Mouse (Mus musculus): ENCODE measurements around the gene Brd4. TPM values are rescaled to one million over a fixed set of nuclear protein-coding genes. Genes with fewer than 3 reads are reported as not detected.

The Brd4 gene
- polyA plus RNA-seq, 1 experiment from 2014 or later: 95.8 TPM

DNA sequence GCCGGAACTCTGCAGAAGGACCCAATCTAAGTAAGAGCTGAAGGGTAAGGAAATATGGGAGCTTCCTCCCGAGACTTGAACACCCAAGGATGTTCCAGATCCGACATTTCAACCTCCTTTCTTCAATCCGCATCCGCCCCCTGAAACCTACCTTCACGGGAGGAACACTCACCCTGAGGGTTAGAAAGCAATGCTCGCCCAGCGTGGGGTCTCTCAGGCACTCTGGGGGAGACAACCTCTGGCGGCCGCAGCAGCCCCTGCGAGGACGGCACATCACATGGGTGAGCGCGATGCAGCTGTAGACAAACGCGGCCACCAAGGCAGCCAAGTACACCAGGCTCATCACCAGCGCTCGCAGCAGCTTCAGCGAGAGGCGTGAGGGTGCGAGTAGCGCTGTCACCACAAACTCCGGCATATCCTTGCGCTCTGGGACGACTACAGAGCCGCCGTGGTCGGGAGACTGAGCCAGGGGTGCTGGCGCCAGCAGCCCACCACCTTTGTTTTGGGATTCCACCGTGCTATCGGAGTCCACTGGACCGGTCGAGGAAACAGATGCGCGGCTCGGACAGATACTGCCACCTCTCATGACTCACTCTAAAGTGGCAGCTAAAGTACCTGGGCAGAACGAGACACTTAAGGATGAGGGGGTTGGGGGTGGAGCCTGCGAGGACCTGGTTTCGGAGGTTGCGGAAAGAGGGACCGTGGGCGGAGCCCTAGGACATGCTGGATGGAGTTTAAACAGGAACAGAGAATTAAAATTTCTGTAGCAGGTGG lies 95.5 kb downstream of the Brd4 start, which contains the start of gene Ephx3:
Gene Ephx3 (minus strand): TSS at position 687 of the 774 bp plus-strand sequence.
- ATAC-seq: peak; percentile 63; the same call in 1 of the 2 replicates
- peak within 1 kb of the TSS; percentile 73 for H3K4me2 ChIP-seq (replicated peaks)
- no peaks in the 10 kb centered on the region for H3K36me3 ChIP-seq
- peaks cover 11% of the 10 kb centered on the region for H3K4me1 ChIP-seq (replicated peaks)
- H3K4me3 ChIP-seq (replicated peaks): peak within 1 kb of the TSS; percentile 43
- H3K27ac ChIP-seq: no peak within 1 kb of the TSS
- no peaks in the 10 kb centered on the region for H3K9me3 ChIP-seq
- 6% methylated on average over 42 of the region's 42 CpGs for WGBS
- H3K27me3 ChIP-seq: peaks cover 27% of the 10 kb centered on the region
- peak within 1 kb of the TSS; percentile 50 for H3K9ac ChIP-seq (replicated peaks)

DNA sequence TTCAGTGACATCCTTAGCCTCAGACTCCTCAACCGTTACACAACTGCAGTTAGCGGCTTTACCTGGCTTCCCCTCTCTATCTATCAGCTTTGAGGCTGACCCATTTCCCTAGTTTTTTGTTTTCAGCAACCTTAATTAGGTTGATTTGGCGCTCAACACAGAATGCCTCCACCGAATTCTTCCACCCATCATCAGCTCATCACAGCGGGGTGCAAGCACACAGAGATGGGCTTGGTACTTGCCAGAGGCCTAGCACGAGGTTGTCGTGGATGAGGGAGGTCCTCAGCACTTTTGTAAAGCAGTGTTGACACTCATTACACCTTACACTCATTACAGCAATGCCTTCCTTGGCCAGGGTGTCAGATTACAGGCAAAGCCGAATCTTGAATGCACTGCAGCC lies 101.5 kb downstream of the Brd4 start:
- WGBS: 35% methylated on average over 8 of the region's 8 CpGs
- Histone ChIP-seq H3K27me3 (peaks cover under 1% of the 10 kb centered on the region; the same call in 1 of the 2 replicates), H3K4me3 (replicated peaks) (no peak overlapping the region), H3K9ac (replicated peaks) (no peak overlapping the region), H3K27ac (no peak overlapping the region), H3K4me1 (replicated peaks) (peaks cover 27% of the 10 kb centered on the region), H3K36me3 (no peaks in the 10 kb centered on the region), H3K4me2 (replicated peaks) (no peak overlapping the region), H3K9me3 (no peaks in the 10 kb centered on the region)
- ATAC-seq: no peak

DNA sequence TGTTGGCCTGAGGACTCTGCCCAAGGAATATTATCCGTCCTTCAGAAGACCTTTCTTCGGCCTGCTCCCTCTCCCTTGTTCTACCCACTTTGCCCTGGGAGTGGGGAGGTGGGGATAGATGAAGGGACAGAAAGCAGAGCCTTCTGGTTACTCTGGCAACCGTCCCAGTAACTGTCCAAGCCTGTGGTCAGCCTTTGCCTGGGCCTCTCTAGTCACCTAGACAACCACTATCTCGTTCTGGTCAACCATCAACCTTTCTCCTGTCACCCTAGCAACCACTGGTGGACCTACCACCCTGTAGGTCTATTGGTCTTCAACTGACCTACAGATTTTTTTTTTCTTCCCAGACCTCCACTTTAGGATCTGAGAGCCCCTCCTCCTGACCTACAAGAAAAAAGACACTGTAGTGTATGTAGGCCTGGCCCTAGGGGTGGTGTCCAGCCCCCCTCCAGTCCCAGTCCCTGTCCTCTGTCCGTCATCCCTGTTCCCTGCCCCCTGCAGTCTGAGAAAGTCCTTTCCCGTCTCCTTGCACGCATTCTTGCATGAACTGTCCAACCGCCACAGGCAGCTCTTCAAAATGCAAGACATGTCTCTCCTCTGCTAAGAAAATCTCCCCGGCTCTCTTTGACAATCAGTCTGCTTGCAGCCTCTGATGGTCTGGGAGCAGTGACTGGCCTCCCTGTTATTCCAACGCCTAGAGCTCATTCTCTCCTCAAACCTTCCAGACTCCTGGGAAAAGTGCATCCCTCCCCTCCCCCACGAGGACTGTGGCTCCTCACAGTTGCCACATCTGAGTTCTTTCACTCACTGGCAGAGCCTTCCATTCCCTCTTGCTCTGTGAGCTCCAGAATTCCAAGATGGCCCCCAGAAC lies 104.7 kb downstream of the Brd4 start:
- Histone ChIP-seq H3K9ac (replicated peaks) (no peak overlapping the region), H3K4me3 (replicated peaks) (no peak overlapping the region), H3K4me1 (replicated peaks) (peaks cover 27% of the 10 kb centered on the region), H3K27me3 (no peaks in the 10 kb centered on the region), H3K36me3 (no peaks in the 10 kb centered on the region), H3K27ac (peak overlapping the region; percentile 90), H3K4me2 (replicated peaks) (0 out of 2 replicates have a peak overlapping the region, but pooled peaks have one; percentile 6), H3K9me3 (no peaks in the 10 kb centered on the region)
- WGBS: 16% methylated on average over 11 of the region's 11 CpGs
- ATAC-seq: peak; percentile 86

DNA sequence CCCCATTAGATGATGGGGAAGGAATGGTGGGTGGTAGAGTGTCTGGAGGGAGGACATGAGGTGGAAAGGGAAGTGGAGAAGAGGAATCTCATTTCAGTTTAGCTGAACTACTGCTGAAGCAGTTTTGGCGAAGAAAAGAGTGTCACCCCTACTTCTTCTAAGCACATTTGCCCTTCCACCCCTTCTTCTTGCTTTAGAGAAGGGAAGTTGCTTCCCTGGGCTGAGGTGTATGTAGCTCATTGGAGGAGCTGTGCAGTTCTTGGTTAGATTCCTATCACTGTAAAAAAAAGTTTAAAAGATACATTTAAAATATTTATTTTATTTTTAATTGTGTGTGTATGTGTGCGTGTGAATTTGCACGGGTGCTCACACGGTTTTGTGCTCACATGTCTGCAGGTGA lies 107.6 kb downstream of the Brd4 start:
- no peak overlapping the region for H3K9ac ChIP-seq (replicated peaks)
- WGBS: 89% methylated on average over 4 of the region's 4 CpGs
- H3K4me3 ChIP-seq (replicated peaks): no peak overlapping the region
- no peaks in the 10 kb centered on the region for H3K9me3 ChIP-seq
- peaks cover 27% of the 10 kb centered on the region for H3K4me1 ChIP-seq (replicated peaks)
- H3K4me2 ChIP-seq (replicated peaks): no peak overlapping the region
- no peaks in the 10 kb centered on the region for H3K27me3 ChIP-seq
- H3K36me3 ChIP-seq: no peaks in the 10 kb centered on the region
- ATAC-seq: no peak
- H3K27ac ChIP-seq: no peak overlapping the region

DNA sequence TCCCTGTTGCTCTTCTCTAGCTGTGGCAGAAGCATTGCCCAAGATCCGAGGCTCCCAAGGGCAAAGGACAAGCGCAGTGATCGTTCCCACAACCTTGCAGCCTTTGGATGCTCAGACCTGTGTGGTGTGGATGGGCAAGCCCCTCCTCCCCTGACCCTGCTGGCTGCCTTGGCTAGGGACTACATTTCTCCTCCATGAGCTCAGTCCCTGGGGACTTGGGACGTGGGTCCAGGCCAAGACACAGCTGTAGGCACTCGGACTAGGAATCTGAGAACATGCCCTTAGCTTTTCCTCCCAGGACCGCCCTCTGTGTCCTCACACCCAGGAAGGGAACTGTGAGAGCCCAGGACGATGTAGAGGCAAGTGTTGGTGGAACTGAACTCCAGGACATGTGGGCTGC lies 111.4 kb downstream of the Brd4 start:
- no peaks in the 10 kb centered on the region for H3K27me3 ChIP-seq
- no peaks in the 10 kb centered on the region; the same call in 1 of the 2 replicates for H3K4me1 ChIP-seq (replicated peaks)
- no peak for ATAC-seq
- 65% methylated on average over 7 of the region's 7 CpGs for WGBS
- H3K4me2 ChIP-seq (replicated peaks): no peak overlapping the region
- H3K4me3 ChIP-seq (replicated peaks): no peak overlapping the region
- H3K27ac ChIP-seq: no peak overlapping the region
- no peaks in the 10 kb centered on the region for H3K9me3 ChIP-seq
- H3K9ac ChIP-seq (replicated peaks): no peak overlapping the region
- no peaks in the 10 kb centered on the region for H3K36me3 ChIP-seq

DNA sequence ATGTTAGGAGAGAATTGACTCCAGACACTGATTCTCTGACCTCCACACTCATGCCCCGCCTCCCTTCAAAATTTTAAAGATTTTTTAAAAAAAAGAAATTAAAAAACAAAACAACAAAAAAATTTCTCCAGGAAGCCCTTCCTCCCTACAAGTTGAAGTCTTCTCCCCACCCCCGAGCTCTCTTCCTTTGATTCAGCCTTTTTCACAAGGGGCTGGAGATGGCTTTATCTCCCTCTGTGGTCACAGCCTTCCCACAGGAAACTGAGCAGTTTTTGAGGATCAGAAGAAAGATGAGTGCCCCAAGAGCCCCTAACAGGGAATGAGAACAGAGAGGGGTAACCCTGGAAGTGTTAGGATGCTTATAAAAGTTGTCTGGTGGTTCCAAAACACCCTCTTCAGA lies 112.0 kb downstream of the Brd4 start:
- no peak for ATAC-seq
- H3K9me3 ChIP-seq: no peaks in the 10 kb centered on the region

DNA sequence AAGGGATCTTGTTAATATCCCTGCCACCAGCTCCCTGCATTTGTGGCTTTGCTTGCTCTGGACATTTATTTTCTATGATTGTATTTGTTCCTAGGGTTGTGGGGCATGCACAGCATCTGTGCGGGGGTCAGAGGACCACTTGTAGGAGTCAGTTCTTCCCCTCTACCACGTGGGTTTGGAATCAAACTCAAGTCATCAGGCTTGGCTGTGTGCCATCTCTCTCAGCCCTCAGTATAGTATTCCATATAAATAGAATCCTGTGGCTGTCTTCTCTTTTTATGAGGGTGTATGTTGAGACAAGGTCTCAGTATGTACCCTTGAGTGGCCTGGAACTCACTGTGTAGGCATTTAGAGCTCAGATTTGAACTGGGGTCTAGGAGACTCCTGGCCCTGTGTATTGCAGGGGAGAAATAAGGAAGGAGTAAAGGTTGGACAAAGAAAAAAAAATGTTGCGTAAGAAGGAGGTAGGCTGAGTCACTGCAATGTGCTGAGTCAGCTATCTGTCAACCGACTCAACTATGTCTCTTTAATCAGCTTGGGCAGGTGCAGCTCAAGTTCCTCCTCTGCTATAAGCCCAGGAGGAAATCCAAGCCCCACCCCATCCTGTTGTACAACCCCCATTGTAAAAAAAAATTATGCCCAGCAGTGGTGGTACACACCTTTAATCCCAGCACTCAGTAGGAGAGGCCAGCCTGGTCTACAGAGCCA lies 114.8 kb downstream of the Brd4 start:
- no peak for ATAC-seq
- no peak overlapping the region for H3K4me3 ChIP-seq (replicated peaks)
- WGBS: 89% methylated on average over 4 of the region's 4 CpGs

More for the DNA sequence above, 112.0 kb downstream of the Brd4 start:
- Histone ChIP-seq H3K4me2 (replicated peaks) (no peak overlapping the region), H3K4me1 (replicated peaks) (no peaks in the 10 kb centered on the region), H3K27me3 (no peaks in the 10 kb centered on the region), H3K9ac (replicated peaks) (no peak overlapping the region), H3K27ac (no peak overlapping the region), H3K4me3 (replicated peaks) (no peak overlapping the region), H3K36me3 (no peaks in the 10 kb centered on the region)
- WGBS: 84% methylated on average over 2 of the region's 2 CpGs

DNA sequence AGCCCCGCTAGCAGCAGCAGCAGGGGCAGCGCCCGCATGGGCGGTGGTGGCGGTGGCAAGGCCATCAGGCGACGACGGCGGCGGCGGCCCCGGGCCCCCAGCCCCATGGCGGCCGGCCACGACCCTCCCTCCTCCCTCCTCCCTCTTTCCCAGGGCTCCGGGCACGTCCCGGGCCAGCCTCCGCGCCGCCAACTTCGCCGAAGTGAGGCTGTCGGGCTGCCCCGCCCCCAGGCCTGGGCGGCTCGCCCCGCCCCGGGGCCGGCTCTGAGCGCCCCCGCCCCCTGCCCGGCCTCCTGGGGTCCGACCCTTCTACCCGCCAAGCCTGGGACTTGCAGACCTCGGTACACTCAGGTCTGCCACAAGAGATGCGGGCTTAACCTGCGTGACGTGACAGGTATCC lies 117.8 kb downstream of the Brd4 start, which contains the start of gene Notch3:
Gene Notch3 (minus strand): TSS at position 166 of the 400 bp plus-strand sequence.
- Histone ChIP-seq H3K4me1 (replicated peaks) (peaks cover 50% of the 10 kb centered on the region), H3K36me3 (no peaks in the 10 kb centered on the region), H3K4me3 (replicated peaks) (peak within 1 kb of the TSS; percentile 58), H3K27ac (peak within 1 kb of the TSS; percentile 87), H3K9me3 (no peaks in the 10 kb centered on the region), H3K9ac (replicated peaks) (peak within 1 kb of the TSS; percentile 77), H3K4me2 (replicated peaks) (peak within 1 kb of the TSS; percentile 88), H3K27me3 (no peaks in the 10 kb centered on the region)
- ATAC-seq: peak; percentile 41
- 0% methylated on average over 23 of the region's 39 CpGs for WGBS

More for the DNA sequence above, 114.8 kb downstream of the Brd4 start:
- Histone ChIP-seq H3K4me1 (replicated peaks) (peaks cover 21% of the 10 kb centered on the region), H3K27ac (no peak overlapping the region), H3K27me3 (no peaks in the 10 kb centered on the region), H3K9ac (replicated peaks) (no peak overlapping the region), H3K4me2 (replicated peaks) (no peak overlapping the region), H3K36me3 (no peaks in the 10 kb centered on the region), H3K9me3 (no peaks in the 10 kb centered on the region)

DNA sequence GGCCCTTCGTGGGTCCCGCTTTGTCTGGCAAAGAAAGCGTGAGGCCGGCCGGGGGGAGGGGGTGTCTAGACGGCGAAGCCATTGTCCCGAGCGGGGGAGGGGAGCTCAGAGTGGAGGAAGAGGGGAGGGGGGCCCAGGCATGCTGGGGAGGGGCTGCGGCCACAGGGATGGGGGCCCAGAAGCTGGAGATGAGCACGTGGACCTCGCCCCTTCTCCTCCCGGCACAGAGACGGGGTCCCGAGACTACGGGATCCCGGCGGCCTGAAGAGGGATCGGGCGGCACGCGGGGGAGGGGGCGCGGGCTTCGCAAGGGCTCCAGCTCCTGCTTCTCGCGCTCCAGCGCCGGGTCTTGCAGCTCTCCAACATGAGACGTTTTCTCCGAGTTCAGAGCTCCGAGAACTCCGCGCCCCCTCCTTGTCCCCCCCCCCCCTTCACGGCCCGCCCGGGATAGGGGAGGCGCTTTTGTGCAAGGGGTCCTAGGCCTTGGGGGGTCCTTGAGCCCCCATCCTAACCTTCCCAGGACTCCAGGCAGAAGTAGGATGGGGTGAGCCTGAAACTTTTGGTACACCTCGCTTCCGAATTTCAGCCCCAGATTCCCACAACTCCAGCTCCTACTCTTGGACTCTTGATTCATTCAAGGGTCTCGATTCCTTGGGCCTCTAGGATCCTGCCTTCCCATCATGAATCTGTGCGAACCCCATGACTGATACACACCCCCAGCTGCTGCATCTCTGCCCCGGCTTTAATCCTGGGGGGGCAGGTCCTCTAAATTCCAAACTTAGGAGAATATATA lies 118.5 kb downstream of the Brd4 start:
- Histone ChIP-seq H3K9me3 (no peaks in the 10 kb centered on the region), H3K9ac (replicated peaks) (peak overlapping the region; percentile 77), H3K27ac (peak overlapping the region; percentile 87), H3K27me3 (no peaks in the 10 kb centered on the region), H3K4me2 (replicated peaks) (peak overlapping the region; percentile 88), H3K36me3 (no peaks in the 10 kb centered on the region), H3K4me1 (replicated peaks) (peaks cover 54% of the 10 kb centered on the region), H3K4me3 (replicated peaks) (peak overlapping the region; percentile 58)
- ATAC-seq: peak; percentile 78
- WGBS: 0% methylated on average over 35 of the region's 43 CpGs

DNA sequence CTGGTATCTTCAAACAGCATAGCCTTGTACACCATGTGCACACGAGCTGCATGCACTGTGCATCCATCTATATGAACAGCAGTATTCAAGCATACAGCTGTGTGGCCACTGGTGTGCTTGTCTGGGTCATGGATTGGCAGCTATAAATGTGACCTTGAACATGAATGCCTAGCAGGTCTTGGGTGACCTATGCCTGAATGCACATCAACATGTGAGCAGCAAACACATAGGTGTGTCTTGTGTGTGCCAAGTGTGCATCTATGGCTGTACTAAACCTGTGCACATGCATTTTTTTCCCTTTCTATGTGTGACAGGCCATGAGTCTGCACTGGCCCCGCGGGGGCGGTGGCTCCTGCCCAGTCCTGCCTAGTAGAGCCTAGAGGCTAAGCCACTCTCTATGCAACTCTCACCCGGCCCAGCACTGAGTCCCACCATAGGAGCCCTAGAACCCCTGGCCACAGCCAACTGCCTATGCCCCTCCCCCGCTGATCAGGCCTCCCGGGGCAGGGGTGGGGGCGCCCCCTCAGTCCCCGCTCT lies 119.2 kb downstream of the Brd4 start:
- Histone ChIP-seq H3K4me2 (replicated peaks) (peak overlapping the region; percentile 88), H3K36me3 (no peaks in the 10 kb centered on the region), H3K9me3 (no peaks in the 10 kb centered on the region), H3K27ac (peak overlapping the region; percentile 87), H3K4me1 (replicated peaks) (peaks cover 54% of the 10 kb centered on the region), H3K4me3 (replicated peaks) (peak overlapping the region; percentile 58), H3K9ac (replicated peaks) (peak overlapping the region; percentile 77), H3K27me3 (no peaks in the 10 kb centered on the region)
- peak; percentile 82 for ATAC-seq
- 3% methylated on average over 8 of the region's 9 CpGs for whole genome bisulfite sequencing

DNA sequence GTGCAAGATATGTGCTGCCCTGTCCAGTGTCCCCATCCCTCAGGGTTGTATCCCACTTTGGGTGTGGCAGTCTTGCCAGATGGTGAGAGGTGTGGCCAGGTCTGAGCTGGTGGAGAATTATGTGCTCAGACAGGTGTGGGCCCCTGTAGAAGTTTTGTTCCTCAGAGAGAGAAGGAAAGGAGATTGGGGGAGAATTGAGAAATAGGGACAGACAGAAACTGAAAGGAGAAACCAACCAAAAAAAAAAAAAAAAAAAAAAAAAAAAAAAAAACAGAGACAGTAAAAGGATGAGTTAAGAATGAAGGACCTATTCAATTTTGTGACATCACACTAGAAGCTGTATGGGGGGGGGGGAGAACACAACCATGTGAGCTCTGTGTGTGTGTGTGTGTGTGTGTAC lies 119.7 kb downstream of the Brd4 start:
- H3K4me2 ChIP-seq (replicated peaks): peak overlapping the region; percentile 93
- peaks cover 54% of the 10 kb centered on the region for H3K4me1 ChIP-seq (replicated peaks)
- no peaks in the 10 kb centered on the region for H3K36me3 ChIP-seq
- no peak overlapping the region for H3K9ac ChIP-seq (replicated peaks)
- peak overlapping the region; percentile 58; the same call in 1 of the 2 replicates for H3K4me3 ChIP-seq (replicated peaks)
- no peak for ATAC-seq
- peak overlapping the region; percentile 87 for H3K27ac ChIP-seq
- H3K27me3 ChIP-seq: no peaks in the 10 kb centered on the region
- no peaks in the 10 kb centered on the region for H3K9me3 ChIP-seq

All from midbrain, embryonic 13.5 days (tissue).